Mouse (Mus musculus) lung, postnatal 0 days (tissue): ENCODE results near the gene Barx1.

Experiments
- CTCF ChIP-seq: IDR thresholded peaks from 2 replicates; pipeline ENCODE4 v1.5.1; 2016; ENCODE audit warnings: antibody characterized with exemption, mild to moderate bottlenecking
- EP300 ChIP-seq: IDR thresholded peaks from 2 replicates; pipeline ENCODE4 v1.6.1; 2016; ENCODE audit warnings: antibody characterized with exemption, mild to moderate bottlenecking, control low read depth

GRCm38 (mm10) chr13:48660741-48661140 lies 2.1 kb upstream of the Barx1 start:
- no peak for TF ChIP-seq EP300
- TF ChIP-seq CTCF = no peak
